Mouse (Mus musculus) brain, embryonic 14.5 days (tissue): Measurements from ENCODE around the gene Iqcg. TPM values are rescaled to one million over a fixed set of nuclear protein-coding genes. Genes with fewer than 3 reads are reported as not detected.
"Not testable (repeated sequence)": the region's sequence is repeated elsewhere in the genome, so short reads cannot be mapped to it uniquely, and the experiment has no call there.

Source experiments
- DNase-seq: peaks from one replicate; pipeline ENCODE4 v3.0.0-alpha.2; 2011; ENCODE audit warnings: low read depth
- CTCF ChIP-seq: fragments of 200-500 bp; IDR thresholded peaks from 2 replicates; pipeline ENCODE4 v1.5.1; 2012; ENCODE audit warnings: inconsistent platforms, mild to moderate bottlenecking, moderate library complexity, borderline replicate concordance; ENCODE audit not compliant: insufficient read depth, insufficient read length; ENCODE audit errors: extremely low read depth
- POLR2A ChIP-seq: fragments of 200-500 bp; IDR thresholded peaks from 2 replicates; pipeline ENCODE4 v1.6.1; 2012; ENCODE audit warnings: mild to moderate bottlenecking, inconsistent platforms, borderline replicate concordance; ENCODE audit not compliant: poor library complexity, insufficient read depth, insufficient read length, severe bottlenecking; ENCODE audit errors: extremely low read depth
- polyA plus RNA-seq: library from polyadenylated mRNA; depleted of rRNA; stranded (reverse); fragments of >200 nt; gene quantifications from 2 replicates; pipeline ENCODE4 v1.2.3, GENCODE M21; 2012

Iqcg gene
- polyA plus RNA-seq, 1 experiment: 2.7 TPM

GRCm38 (mm10) chr16:33063267-33063666, 7.2 kb upstream of the Iqcg start:
- DNase-seq: peak; percentile 50
- TF ChIP-seq POLR2A (no peak), CTCF (no peak)

GRCm38 (mm10) chr16:33062682-33063131, 6.7 kb upstream of the Iqcg start:
- peak; percentile 83 for DNase-seq
- TF ChIP-seq CTCF (no peak), POLR2A (no peak)

- TF ChIP-seq POLR2A (peak; percentile 60; the same call in 1 of the 2 replicates), CTCF (no peak)
- peak; percentile 98 for DNase-seq
Observed at GRCm38 (mm10) chr16:33062024-33062681, 6.1 kb upstream of the Iqcg start, which contains the start of gene Lmln. TSS of gene Lmln (plus strand) at chr16:33062521.

GRCm38 (mm10) chr16:33061400-33061799, 5.4 kb upstream of the Iqcg start:
- TF ChIP-seq POLR2A (no peak), CTCF (no peak)
- peak; percentile 2 for DNase-seq

GRCm38 (mm10) chr16:33060926-33061325, 4.9 kb upstream of the Iqcg start:
- DNase-seq: no peak
- TF ChIP-seq CTCF (no peak), POLR2A (no peak)

GRCm38 (mm10) chr16:33059471-33059870, 3.5 kb upstream of the Iqcg start:
- DNase-seq: no peak
- TF ChIP-seq POLR2A (no peak), CTCF (no peak)

GRCm38 (mm10) chr16:33058656-33059055, 2.6 kb upstream of the Iqcg start:
- DNase-seq: not testable (repeated sequence)

GRCm38 (mm10) chr16:33058033-33058432, 2.0 kb upstream of the Iqcg start:
- TF ChIP-seq POLR2A (no peak), CTCF (no peak)
- DNase-seq: no peak

- DNase-seq: no peak
- no peak for TF ChIP-seq POLR2A
- TF ChIP-seq CTCF: no peak
Observed at GRCm38 (mm10) chr16:33056786-33057185, 768 bp upstream of the Iqcg start.

GRCm38 (mm10) chr16:33055655-33056054, 363 bp downstream of the Iqcg start:
- DNase-seq: no peak
- no peak for TF ChIP-seq POLR2A
- TF ChIP-seq CTCF: no peak

GRCm38 (mm10) chr16:33054927-33055326, 1.1 kb downstream of the Iqcg start:
- not testable (repeated sequence) for DNase-seq

GRCm38 (mm10) chr16:33053141-33053540, 2.9 kb downstream of the Iqcg start:
- DNase-seq: no peak
- no peak for TF ChIP-seq CTCF
- no peak for TF ChIP-seq POLR2A
